Mouse (Mus musculus) gonadal fat pad, adult 2 months (tissue): ENCODE measurements around the gene Ankzf1. TPM values are rescaled to one million over a fixed set of nuclear protein-coding genes. Genes with fewer than 3 reads are reported as not detected.

ENCODE experiments used
- DNase-seq: peaks from one replicate; pipeline ENCODE4 v3.0.0-alpha.2; 2012; ENCODE audit warnings: low read depth
- polyA plus RNA-seq: library from polyadenylated mRNA; depleted of rRNA; stranded (reverse); fragments of >200 nt; gene quantifications from 2 replicates; pipeline ENCODE4 v1.2.3, GENCODE M21; 2012; rRNA removed

Ankzf1 gene
- polyA plus RNA-seq: 23.8 and 25.6 TPM in 2 replicates

- DNase-seq: peak; percentile 92
Observed at GRCm38 (mm10) chr1:75191622-75192402, at the start of gene Ankzf1, which contains the start of gene Atg9a. TSS of gene Ankzf1 (plus strand) at chr1:75192151. TSS of gene Atg9a (minus strand) at chr1:75192196.

- no peak for DNase-seq
Observed at GRCm38 (mm10) chr1:75142301-75143261, 49.4 kb upstream of the Ankzf1 start, which contains the start of the genes Cnppd1 and Retreg2. TSS of gene Cnppd1 (minus strand) at chr1:75142711. TSS of gene Retreg2 (plus strand) at chr1:75142778.

- no peak for DNase-seq
Observed at GRCm38 (mm10) chr1:75145589-75145988, 46.4 kb upstream of the Ankzf1 start.

- DNase-seq: no peak
Observed at GRCm38 (mm10) chr1:75147411-75148135, 44.4 kb upstream of the Ankzf1 start.

- no peak for DNase-seq
Observed at GRCm38 (mm10) chr1:75148727-75149126, 43.2 kb upstream of the Ankzf1 start.

GRCm38 (mm10) chr1:75155837-75156236 lies 36.1 kb upstream of the Ankzf1 start:
- no peak for DNase-seq

- DNase-seq: no peak
Observed at GRCm38 (mm10) chr1:75158990-75159389, 33.0 kb upstream of the Ankzf1 start.

- no peak for DNase-seq
Observed at GRCm38 (mm10) chr1:75159540-75160255, 32.3 kb upstream of the Ankzf1 start.

- DNase-seq: no peak
Observed at GRCm38 (mm10) chr1:75160256-75160617, 31.7 kb upstream of the Ankzf1 start.

GRCm38 (mm10) chr1:75168093-75168471 lies 23.9 kb upstream of the Ankzf1 start:
- no peak for DNase-seq

- DNase-seq: peak; percentile 77
Observed at GRCm38 (mm10) chr1:75168472-75169464, 23.2 kb upstream of the Ankzf1 start, which contains the start of gene Zfand2b. TSS of gene Zfand2b (plus strand) at chr1:75168646.

- no peak for DNase-seq
Observed at GRCm38 (mm10) chr1:75179334-75180104, 12.4 kb upstream of the Ankzf1 start.

- peak; percentile 38 for DNase-seq
Observed at GRCm38 (mm10) chr1:75180105-75180590, 11.8 kb upstream of the Ankzf1 start, which contains the start of gene Abcb6. TSS of gene Abcb6 (minus strand) at chr1:75180392.

GRCm38 (mm10) chr1:75180741-75181140 lies 11.2 kb upstream of the Ankzf1 start:
- no peak for DNase-seq

- DNase-seq: no peak
Observed at GRCm38 (mm10) chr1:75181377-75181870, 10.5 kb upstream of the Ankzf1 start.

GRCm38 (mm10) chr1:75182160-75182559 lies 9.8 kb upstream of the Ankzf1 start:
- no peak for DNase-seq

GRCm38 (mm10) chr1:75185495-75185894 lies 6.5 kb upstream of the Ankzf1 start:
- DNase-seq: no peak

GRCm38 (mm10) chr1:75187126-75187525 lies 4.8 kb upstream of the Ankzf1 start:
- no peak for DNase-seq
